Mouse (Mus musculus) cerebellum, adult 2 months (tissue): ENCODE data around the gene Hist2h2ac.

ENCODE experiments used
- CTCF ChIP-seq: fragments of 200-500 bp; IDR thresholded peaks from 2 replicates; pipeline ENCODE4 v1.5.1; 2011; ENCODE audit warnings: low read depth, mild to moderate bottlenecking, control low read depth, low read length, moderate library complexity, borderline replicate concordance; ENCODE audit not compliant: insufficient read depth
- POLR2A ChIP-seq: fragments of 200-500 bp; IDR thresholded peaks from 2 replicates; pipeline ENCODE4 v1.6.1; 2011; ENCODE audit warnings: low read length, control low read depth, borderline replicate concordance; ENCODE audit not compliant: insufficient read depth

DNA sequence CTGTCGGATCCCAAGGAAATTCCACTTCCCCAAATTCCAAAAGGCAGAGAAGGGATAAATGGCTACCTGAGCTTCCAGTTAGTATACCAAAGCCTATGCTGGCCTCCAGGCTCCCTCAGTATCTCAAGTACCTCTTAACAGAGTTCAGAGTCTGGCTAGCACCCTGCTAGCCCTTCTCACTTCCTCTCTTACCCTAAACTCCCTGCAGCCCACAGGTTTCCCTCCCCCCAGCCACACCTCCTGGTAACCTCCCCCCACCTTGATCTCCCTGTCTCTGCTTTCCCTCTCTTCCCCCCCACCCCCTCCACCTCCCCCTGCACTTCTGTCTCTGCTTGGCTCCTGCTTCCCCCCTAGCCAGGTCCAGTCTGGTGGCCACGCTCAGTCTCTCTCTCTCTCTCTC, 20.9 kb downstream of the Hist2h2ac start:
- TF ChIP-seq POLR2A (no peak), CTCF (no peak)
